Mouse (Mus musculus) limb, embryonic 11.5 days (tissue): ENCODE data around the gene Diaph2. TPM values are rescaled to one million over a fixed set of nuclear protein-coding genes. Genes with fewer than 3 reads are reported as not detected.
"Not testable (repeated sequence)": the region's sequence is repeated elsewhere in the genome, so short reads cannot be mapped to it uniquely, and the experiment has no call there.

Source experiments
- ATAC-seq: fragments of 200-750 bp; cut with Nextera tagmentation; 2 replicates; pipeline ENCODE4 v1.8.0; 2017; ENCODE audit warnings: low read depth; ENCODE audit not compliant: insufficient number of reproducible peaks, low FRiP score, low TSS enrichment
- DNase-seq: peaks from one replicate; pipeline ENCODE4 v3.0.0-alpha.2; 2015; ENCODE audit warnings: low spot score
- H3K27ac ChIP-seq: fragments of 300-500 bp; sonication (generic); replicated peaks from 2 replicates; pipeline ENCODE4 v1.5.1; 2014; ENCODE audit warnings: low read depth, mild to moderate bottlenecking, low read length
- H3K27me3 ChIP-seq: fragments of 300-500 bp; sonication (generic); 2 replicates; pipeline ENCODE4 v1.6.1; 2014; ENCODE audit warnings: mild to moderate bottlenecking, low read length, mixed read lengths; ENCODE audit not compliant: control insufficient read depth, insufficient read depth
- H3K36me3 ChIP-seq: fragments of 300-500 bp; sonication (generic); 2 replicates; pipeline ENCODE4 v1.6.1; 2014; ENCODE audit warnings: mild to moderate bottlenecking, low read length, moderate library complexity, mixed read lengths; ENCODE audit not compliant: control insufficient read depth, insufficient read depth
- H3K4me1 ChIP-seq: fragments of 300-500 bp; sonication (generic); 2 replicates; pipeline ENCODE4 v1.6.1; 2014; ENCODE audit warnings: low read length, mixed read lengths; ENCODE audit not compliant: control insufficient read depth, insufficient read depth
- H3K4me2 ChIP-seq: fragments of 300-500 bp; sonication (generic); 2 replicates; pipeline ENCODE4 v1.6.1; 2014; ENCODE audit warnings: low read depth, mild to moderate bottlenecking, moderate library complexity; ENCODE audit not compliant: severe bottlenecking
- H3K4me3 ChIP-seq: fragments of 300-500 bp; sonication (generic); 2 replicates; pipeline ENCODE4 v1.5.1; 2014; ENCODE audit warnings: low read depth, low read length
- H3K9ac ChIP-seq: fragments of 300-500 bp; sonication (generic); 2 replicates; pipeline ENCODE4 v1.6.1; 2014; ENCODE audit warnings: mild to moderate bottlenecking, low read length
- H3K9me3 ChIP-seq: fragments of 300-500 bp; sonication (generic); 2 replicates; pipeline ENCODE4 v1.6.1; 2016; ENCODE audit warnings: low read length; ENCODE audit not compliant: control insufficient read depth
- WGBS: fragments of 180-500 bp; shearing (Covaris S2); extraction: QIAGEN DNeasy Blood & Tissue Kit; methylation state at CpG from one replicate; pipeline ENCODE4 v1.1.7; 2014; 5-methylcytosine and 5-hydroxymethylcytosine counted together
- polyA plus RNA-seq: library from polyadenylated mRNA; unstranded; fragments of >200 nt; fragmentation: Nextera tagmentation; extraction: Ambion mirVana; gene quantifications from 2 replicates; pipeline ENCODE4 v1.2.1, GENCODE M21; 2014

The Diaph2 gene
- polyA plus RNA-seq, 1 experiment from 2014 or later, result 3.5 TPM

DNA sequence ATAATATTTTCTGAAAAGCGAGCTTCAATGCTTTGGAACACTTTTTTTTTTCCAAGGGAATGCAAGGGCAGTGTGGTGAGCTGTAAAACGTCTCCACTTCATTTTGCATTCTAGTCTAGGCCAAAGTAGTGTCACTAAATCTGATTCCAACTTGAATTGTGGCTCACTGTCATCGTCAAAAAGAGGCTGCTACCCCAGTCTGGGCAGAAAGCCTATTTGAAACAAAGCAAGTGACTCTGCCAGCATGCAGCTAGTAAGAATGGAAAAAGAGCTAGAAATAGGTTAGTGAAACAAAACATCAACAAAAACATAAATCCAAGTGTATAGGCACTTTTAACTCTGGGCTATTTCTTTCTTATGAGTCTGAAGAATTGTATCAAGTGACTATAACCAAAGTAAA, 653.7 kb downstream of the Diaph2 start:
- H3K4me1 ChIP-seq, result no peaks in the 10 kb centered on the region
- no peak overlapping the region for H3K9ac ChIP-seq
- no peak overlapping the region for H3K4me3 ChIP-seq
- ATAC-seq, result no peak
- no peaks in the 10 kb centered on the region for H3K36me3 ChIP-seq
- no peak overlapping the region for H3K27ac ChIP-seq
- no peaks in the 10 kb centered on the region for H3K27me3 ChIP-seq
- 61% methylated on average over 3 of the region's 3 CpGs for WGBS
- H3K9me3 ChIP-seq, result no peaks in the 10 kb centered on the region
- DNase-seq, result no peak
- H3K4me2 ChIP-seq, result no peak overlapping the region

GRCm38 (mm10) chrX:130407471-130407870, 657.9 kb downstream of the Diaph2 start:
- not testable (repeated sequence) for H3K9ac ChIP-seq, H3K9me3 ChIP-seq, H3K27ac ChIP-seq, H3K4me1 ChIP-seq, DNase-seq, H3K4me2 ChIP-seq, H3K36me3 ChIP-seq, H3K27me3 ChIP-seq, H3K4me3 ChIP-seq, ATAC-seq
- WGBS, result 82% methylated on average over 3 of the region's 3 CpGs

DNA sequence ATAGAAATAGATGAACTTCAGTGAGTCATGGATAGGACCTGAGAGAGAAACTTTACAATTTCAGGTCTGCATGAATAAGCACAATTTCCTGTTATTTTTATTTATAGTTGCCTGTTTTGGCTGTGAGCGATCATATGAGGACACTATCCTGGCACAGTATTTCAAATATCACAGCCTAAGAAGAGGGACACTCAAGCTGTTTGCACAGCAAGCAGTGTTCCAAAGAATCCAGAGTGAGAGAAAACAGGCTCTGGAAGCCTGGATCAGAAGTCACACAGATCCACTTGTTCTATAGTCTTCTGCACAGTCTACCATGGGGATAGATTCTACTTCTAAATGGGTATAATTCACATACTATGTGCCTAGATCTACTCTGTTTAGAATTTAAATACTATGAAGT, 659.4 kb downstream of the Diaph2 start:
- Histone ChIP-seq H3K9me3 (no peaks in the 10 kb centered on the region), H3K9ac (no peak overlapping the region), H3K27ac (no peak overlapping the region), H3K36me3 (no peaks in the 10 kb centered on the region), H3K27me3 (no peaks in the 10 kb centered on the region), H3K4me2 (no peak overlapping the region), H3K4me1 (no peaks in the 10 kb centered on the region), H3K4me3 (no peak overlapping the region)
- WGBS, result 89% methylated on average over 1 of the region's 1 CpGs
- ATAC-seq (no peak), DNase-seq (no peak)

DNA sequence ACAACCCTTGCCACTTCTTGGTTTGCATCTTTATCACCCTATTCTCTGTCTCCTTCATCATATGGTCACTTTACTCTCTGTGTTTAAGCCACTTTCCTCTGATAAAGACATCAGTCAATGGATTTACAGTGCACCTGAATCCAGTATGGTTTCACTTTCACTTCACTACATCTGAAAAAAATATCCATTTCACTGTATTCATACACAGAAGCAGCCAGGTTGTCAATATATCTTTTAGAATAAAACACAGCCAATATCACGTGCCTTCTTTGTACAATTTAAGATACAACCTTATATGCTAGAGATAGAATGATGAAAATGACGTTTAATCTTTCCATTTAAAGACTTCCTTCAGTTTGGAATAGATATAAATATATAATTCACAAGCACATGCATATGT, 673.6 kb downstream of the Diaph2 start:
- H3K4me2 ChIP-seq, result no peak overlapping the region
- no peaks in the 10 kb centered on the region for H3K36me3 ChIP-seq
- no peak overlapping the region for H3K27ac ChIP-seq
- no peaks in the 10 kb centered on the region for H3K4me1 ChIP-seq
- DNase-seq, result no peak
- H3K9me3 ChIP-seq, result no peaks in the 10 kb centered on the region
- H3K9ac ChIP-seq, result no peak overlapping the region
- H3K27me3 ChIP-seq, result no peaks in the 10 kb centered on the region
- ATAC-seq, result no peak
- H3K4me3 ChIP-seq, result no peak overlapping the region
- WGBS, result 75% methylated on average over 2 of the region's 2 CpGs

- H3K4me3 ChIP-seq, result no peak overlapping the region
- no peaks in the 10 kb centered on the region for H3K36me3 ChIP-seq
- ATAC-seq (no peak), DNase-seq (no peak)
- H3K4me1 ChIP-seq, result no peaks in the 10 kb centered on the region
- no peaks in the 10 kb centered on the region for H3K27me3 ChIP-seq
- H3K9ac ChIP-seq, result no peak overlapping the region
- H3K9me3 ChIP-seq, result no peaks in the 10 kb centered on the region
- no peak overlapping the region for H3K27ac ChIP-seq
- 65% methylated on average over 4 of the region's 4 CpGs for WGBS
- no peak overlapping the region for H3K4me2 ChIP-seq
These were observed 702.4 kb downstream of the Diaph2 start for GRCm38 (mm10) chrX:130451822-130452487.

GRCm38 (mm10) chrX:130452488-130452823, 702.9 kb downstream of the Diaph2 start:
- no peak overlapping the region for H3K4me2 ChIP-seq
- no peak overlapping the region for H3K4me3 ChIP-seq
- H3K27ac ChIP-seq, result no peak overlapping the region
- no peaks in the 10 kb centered on the region for H3K36me3 ChIP-seq
- DNase-seq, result no peak
- H3K9me3 ChIP-seq, result no peaks in the 10 kb centered on the region
- no peaks in the 10 kb centered on the region for H3K27me3 ChIP-seq
- H3K9ac ChIP-seq, result no peak overlapping the region
- ATAC-seq, result no peak
- no peaks in the 10 kb centered on the region for H3K4me1 ChIP-seq
- 87% methylated on average over 4 of the region's 4 CpGs for WGBS

DNA sequence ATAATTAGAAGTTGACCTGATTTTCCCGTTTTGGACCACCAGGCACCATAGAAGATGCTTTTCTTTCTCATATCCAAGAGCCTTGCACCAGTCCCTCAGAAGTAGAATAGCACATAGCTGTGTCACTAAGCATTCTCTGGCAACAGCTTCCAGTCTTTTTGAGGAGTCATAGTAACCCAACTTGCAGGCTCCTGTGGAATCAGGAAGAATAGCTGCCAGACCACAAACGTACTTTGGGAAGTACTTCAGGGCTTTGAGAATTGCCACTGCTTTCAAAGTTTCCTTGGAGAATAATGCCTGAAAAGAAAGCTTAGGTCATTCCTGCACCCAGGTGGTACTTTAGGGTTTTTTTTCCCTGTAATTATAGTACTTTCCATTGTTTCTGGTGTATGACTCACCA, 723.6 kb downstream of the Diaph2 start:
- Histone ChIP-seq H3K27me3 (no peaks in the 10 kb centered on the region), H3K9me3 (no peaks in the 10 kb centered on the region), H3K9ac (no peak overlapping the region), H3K27ac (no peak overlapping the region), H3K4me3 (no peak overlapping the region), H3K4me1 (no peaks in the 10 kb centered on the region), H3K36me3 (no peaks in the 10 kb centered on the region), H3K4me2 (no peak overlapping the region)
- no peak for DNase-seq
- ATAC-seq, result no peak
- WGBS, result 75% methylated on average over 2 of the region's 2 CpGs

GRCm38 (mm10) chrX:130480877-130481276, 731.3 kb downstream of the Diaph2 start:
- Histone ChIP-seq H3K36me3 (no peaks in the 10 kb centered on the region), H3K9me3 (no peaks in the 10 kb centered on the region), H3K27ac (no peak overlapping the region), H3K27me3 (no peaks in the 10 kb centered on the region), H3K4me1 (no peaks in the 10 kb centered on the region), H3K4me3 (no peak overlapping the region), H3K4me2 (no peak overlapping the region), H3K9ac (no peak overlapping the region)
- ATAC-seq (no peak), DNase-seq (no peak)
- 100% methylated on average over 1 of the region's 1 CpGs for WGBS
